Mouse (Mus musculus): Measurements from ENCODE around the gene Lmx1a. TPM values are rescaled to one million over a fixed set of nuclear protein-coding genes. Genes with fewer than 3 reads are reported as not detected.
A peak's percentile ranks its signal among the peaks of the same experiment; 100 is the strongest.

The Lmx1a gene
- polyA plus RNA-seq, 1 experiment from 2014 or later: 7.1 TPM

- H3K4me3 ChIP-seq (ENCODE audit: low read length): no peak overlapping the region
- ATAC-seq: no peak
- no peak overlapping the region for H3K9ac ChIP-seq (ENCODE audit: low read depth, low read length)
- H3K36me3 ChIP-seq (ENCODE audit: control insufficient read depth, insufficient read depth, low read length): no peaks in the 10 kb centered on the region
- no peak overlapping the region for H3K27ac ChIP-seq (ENCODE audit: low read depth, low read length)
- no peaks in the 10 kb centered on the region for H3K9me3 ChIP-seq (ENCODE audit: control insufficient read depth, low read length)
- 85% methylated on average over 10 of the region's 10 CpGs for WGBS
- no peaks in the 10 kb centered on the region for H3K27me3 ChIP-seq (replicated peaks; ENCODE audit: control insufficient read depth, insufficient read depth, low read length)
- peaks cover 11% of the 10 kb centered on the region for H3K4me1 ChIP-seq (ENCODE audit: control insufficient read depth, insufficient read depth, low read depth, low read length)
- no peak overlapping the region for H3K4me2 ChIP-seq (ENCODE audit: low read length)
These were observed 71.3 kb downstream of the Lmx1a start for GRCm38 (mm10) chr1:167760307-167760706.

- Histone ChIP-seq H3K9me3 (ENCODE audit: control insufficient read depth, low read length) (no peaks in the 10 kb centered on the region), H3K27me3 (replicated peaks; ENCODE audit: control insufficient read depth, insufficient read depth, low read length) (no peaks in the 10 kb centered on the region), H3K9ac (ENCODE audit: low read depth, low read length) (no peak overlapping the region), H3K4me3 (ENCODE audit: low read length) (no peak overlapping the region), H3K4me2 (ENCODE audit: low read length) (peak overlapping the region; percentile 24; the same call in 1 of the 2 replicates), H3K27ac (ENCODE audit: low read depth, low read length) (no peak overlapping the region), H3K36me3 (ENCODE audit: control insufficient read depth, insufficient read depth, low read length) (no peaks in the 10 kb centered on the region), H3K4me1 (ENCODE audit: control insufficient read depth, insufficient read depth, low read depth, low read length) (peaks cover 11% of the 10 kb centered on the region)
- ATAC-seq: peak; percentile 60
- WGBS: 5% methylated on average over 13 of the region's 13 CpGs
These were observed 72.8 kb downstream of the Lmx1a start for GRCm38 (mm10) chr1:167761785-167762223.

- WGBS: 74% methylated on average over 4 of the region's 4 CpGs
- Histone ChIP-seq H3K36me3 (ENCODE audit: control insufficient read depth, insufficient read depth, low read length) (no peaks in the 10 kb centered on the region), H3K4me2 (ENCODE audit: low read length) (no peak overlapping the region)
These were observed 77.6 kb downstream of the Lmx1a start for GRCm38 (mm10) chr1:167766619-167767018.

GRCm38 (mm10) chr1:167770457-167770856 is 81.4 kb downstream of the Lmx1a start:
- H3K27ac ChIP-seq (ENCODE audit: low read depth, low read length): no peak overlapping the region
- whole genome bisulfite sequencing: 83% methylated on average over 7 of the region's 7 CpGs
- ATAC-seq: no peak
- no peaks in the 10 kb centered on the region for H3K27me3 ChIP-seq (replicated peaks; ENCODE audit: control insufficient read depth, insufficient read depth, low read length)
- no peaks in the 10 kb centered on the region for H3K9me3 ChIP-seq (ENCODE audit: control insufficient read depth, low read length)
- no peaks in the 10 kb centered on the region for H3K4me1 ChIP-seq (ENCODE audit: control insufficient read depth, insufficient read depth, low read depth, low read length)
- no peaks in the 10 kb centered on the region for H3K36me3 ChIP-seq (ENCODE audit: control insufficient read depth, insufficient read depth, low read length)
- H3K9ac ChIP-seq (ENCODE audit: low read depth, low read length): no peak overlapping the region
- no peak overlapping the region for H3K4me2 ChIP-seq (ENCODE audit: low read length)
- H3K4me3 ChIP-seq (ENCODE audit: low read length): no peak overlapping the region

More at GRCm38 (mm10) chr1:167766619-167767018, 77.6 kb downstream of the Lmx1a start:
- Histone ChIP-seq H3K27ac (ENCODE audit: low read depth, low read length) (no peak overlapping the region), H3K9me3 (ENCODE audit: control insufficient read depth, low read length) (no peaks in the 10 kb centered on the region), H3K27me3 (replicated peaks; ENCODE audit: control insufficient read depth, insufficient read depth, low read length) (no peaks in the 10 kb centered on the region), H3K9ac (ENCODE audit: low read depth, low read length) (no peak overlapping the region), H3K4me3 (ENCODE audit: low read length) (no peak overlapping the region), H3K4me1 (ENCODE audit: control insufficient read depth, insufficient read depth, low read depth, low read length) (peaks cover 8% of the 10 kb centered on the region)
- no peak for ATAC-seq

- H3K36me3 ChIP-seq (ENCODE audit: control insufficient read depth, insufficient read depth, low read length): no peaks in the 10 kb centered on the region
- no peak for ATAC-seq
- no peaks in the 10 kb centered on the region for H3K9me3 ChIP-seq (ENCODE audit: control insufficient read depth, low read length)
- no peak overlapping the region for H3K9ac ChIP-seq (ENCODE audit: low read depth, low read length)
- H3K4me1 ChIP-seq (ENCODE audit: control insufficient read depth, insufficient read depth, low read depth, low read length): no peaks in the 10 kb centered on the region; the same call in 1 of the 2 replicates
- H3K27me3 ChIP-seq (replicated peaks; ENCODE audit: control insufficient read depth, insufficient read depth, low read length): no peaks in the 10 kb centered on the region
- no peak overlapping the region for H3K4me3 ChIP-seq (ENCODE audit: low read length)
- H3K27ac ChIP-seq (ENCODE audit: low read depth, low read length): no peak overlapping the region
- no peak overlapping the region for H3K4me2 ChIP-seq (ENCODE audit: low read length)
- 82% methylated on average over 4 of the region's 5 CpGs for whole genome bisulfite sequencing
These were observed 90.9 kb downstream of the Lmx1a start for GRCm38 (mm10) chr1:167779766-167780488.

- Histone ChIP-seq H3K36me3 (ENCODE audit: control insufficient read depth, insufficient read depth, low read length) (no peaks in the 10 kb centered on the region), H3K9me3 (ENCODE audit: control insufficient read depth, low read length) (no peaks in the 10 kb centered on the region), H3K27me3 (replicated peaks; ENCODE audit: control insufficient read depth, insufficient read depth, low read length) (no peaks in the 10 kb centered on the region), H3K4me3 (ENCODE audit: low read length) (no peak overlapping the region), H3K27ac (ENCODE audit: low read depth, low read length) (no peak overlapping the region), H3K9ac (ENCODE audit: low read depth, low read length) (no peak overlapping the region), H3K4me2 (ENCODE audit: low read length) (no peak overlapping the region), H3K4me1 (ENCODE audit: control insufficient read depth, insufficient read depth, low read depth, low read length) (no peaks in the 10 kb centered on the region; the same call in 1 of the 2 replicates)
- WGBS: 28% methylated on average over 10 of the region's 10 CpGs
- peak; percentile 80 for ATAC-seq
These were observed 92.9 kb downstream of the Lmx1a start for GRCm38 (mm10) chr1:167781787-167782484.

GRCm38 (mm10) chr1:167784067-167784466 is 95.0 kb downstream of the Lmx1a start:
- Histone ChIP-seq H3K4me1 (ENCODE audit: control insufficient read depth, insufficient read depth, low read depth, low read length) (no peaks in the 10 kb centered on the region; the same call in 1 of the 2 replicates), H3K27me3 (replicated peaks; ENCODE audit: control insufficient read depth, insufficient read depth, low read length) (no peaks in the 10 kb centered on the region), H3K9me3 (ENCODE audit: control insufficient read depth, low read length) (no peaks in the 10 kb centered on the region), H3K9ac (ENCODE audit: low read depth, low read length) (no peak overlapping the region), H3K4me3 (ENCODE audit: low read length) (no peak overlapping the region), H3K27ac (ENCODE audit: low read depth, low read length) (no peak overlapping the region), H3K4me2 (ENCODE audit: low read length) (no peak overlapping the region), H3K36me3 (ENCODE audit: control insufficient read depth, insufficient read depth, low read length) (no peaks in the 10 kb centered on the region)
- no peak for ATAC-seq
- 77% methylated on average over 2 of the region's 2 CpGs for WGBS

GRCm38 (mm10) chr1:167788684-167789413 is 99.8 kb downstream of the Lmx1a start:
- Histone ChIP-seq H3K27me3 (replicated peaks; ENCODE audit: control insufficient read depth, insufficient read depth, low read length) (no peaks in the 10 kb centered on the region), H3K36me3 (ENCODE audit: control insufficient read depth, insufficient read depth, low read length) (no peaks in the 10 kb centered on the region), H3K9me3 (ENCODE audit: control insufficient read depth, low read length) (no peaks in the 10 kb centered on the region), H3K9ac (ENCODE audit: low read depth, low read length) (no peak overlapping the region), H3K4me3 (ENCODE audit: low read length) (no peak overlapping the region), H3K4me2 (ENCODE audit: low read length) (no peak overlapping the region), H3K27ac (ENCODE audit: low read depth, low read length) (no peak overlapping the region), H3K4me1 (ENCODE audit: control insufficient read depth, insufficient read depth, low read depth, low read length) (no peaks in the 10 kb centered on the region)
- WGBS: 60% methylated on average over 12 of the region's 12 CpGs
- ATAC-seq: no peak

GRCm38 (mm10) chr1:167789448-167789847 is 100.4 kb downstream of the Lmx1a start:
- no peaks in the 10 kb centered on the region for H3K27me3 ChIP-seq (replicated peaks; ENCODE audit: control insufficient read depth, insufficient read depth, low read length)
- ATAC-seq: no peak
- no peak overlapping the region for H3K27ac ChIP-seq (ENCODE audit: low read depth, low read length)
- H3K4me3 ChIP-seq (ENCODE audit: low read length): no peak overlapping the region
- no peaks in the 10 kb centered on the region for H3K9me3 ChIP-seq (ENCODE audit: control insufficient read depth, low read length)
- H3K36me3 ChIP-seq (ENCODE audit: control insufficient read depth, insufficient read depth, low read length): no peaks in the 10 kb centered on the region
- 71% methylated on average over 8 of the region's 8 CpGs for WGBS
- no peak overlapping the region for H3K4me2 ChIP-seq (ENCODE audit: low read length)
- no peak overlapping the region for H3K9ac ChIP-seq (ENCODE audit: low read depth, low read length)
- H3K4me1 ChIP-seq (ENCODE audit: control insufficient read depth, insufficient read depth, low read depth, low read length): no peaks in the 10 kb centered on the region
